Mouse (Mus musculus) cerebellum, adult 2 months (tissue): ENCODE data around the gene Gm13124. TPM values are rescaled to one million over a fixed set of nuclear protein-coding genes. Genes with fewer than 3 reads are reported as not detected.
"Not testable (repeated sequence)": the region's sequence is repeated elsewhere in the genome, so short reads cannot be mapped to it uniquely, and the experiment has no call there.

Experiments used
- DNase-seq, 2 experiments: peaks; one replicate each; pipeline ENCODE4 v3.0.0; 2021
- H3K27ac ChIP-seq: fragments of 200-500 bp; 2 replicates; pipeline ENCODE4 v1.5.1; 2012; ENCODE audit warnings: low read length, control low read depth, inconsistent platforms; ENCODE audit not compliant: insufficient read depth
- H3K27me3 ChIP-seq: fragments of 200-500 bp; 2 replicates; pipeline ENCODE4 v1.6.1; 2012; ENCODE audit warnings: inconsistent platforms, mild to moderate bottlenecking, low read length, moderate library complexity; ENCODE audit not compliant: control insufficient read depth, insufficient read depth
- H3K4me1 ChIP-seq: fragments of 200-500 bp; 2 replicates; pipeline ENCODE4 v1.6.1; 2011; ENCODE audit warnings: low read length; ENCODE audit not compliant: control insufficient read depth, insufficient read depth
- H3K4me3 ChIP-seq: fragments of 200-500 bp; replicated peaks from 2 replicates; pipeline ENCODE3; 2011; ENCODE audit warnings: mild to moderate bottlenecking, low read depth, low read length, control low read depth; ENCODE audit not compliant: insufficient read depth
- CTCF ChIP-seq: fragments of 200-500 bp; IDR thresholded peaks from 2 replicates; pipeline ENCODE4 v1.5.1; 2011; ENCODE audit warnings: low read depth, mild to moderate bottlenecking, control low read depth, low read length, moderate library complexity, borderline replicate concordance; ENCODE audit not compliant: insufficient read depth
- POLR2A ChIP-seq: fragments of 200-500 bp; IDR thresholded peaks from 2 replicates; pipeline ENCODE4 v1.6.1; 2011; ENCODE audit warnings: low read length, control low read depth, borderline replicate concordance; ENCODE audit not compliant: insufficient read depth
- WGBS: fragments of 180-500 bp; shearing (Covaris S2); methylation state at CpG from one replicate; pipeline ENCODE4 v1.1.7; 2018; 5-methylcytosine and 5-hydroxymethylcytosine counted together
- polyA plus RNA-seq: library from polyadenylated mRNA; depleted of rRNA; stranded (reverse); fragments of >200 nt; gene quantifications from 2 replicates; pipeline ENCODE4 v1.2.3, GENCODE M21; 2012; rRNA removed

Gm13124 gene
- polyA plus RNA-seq: not detected in 2 replicates

DNA sequence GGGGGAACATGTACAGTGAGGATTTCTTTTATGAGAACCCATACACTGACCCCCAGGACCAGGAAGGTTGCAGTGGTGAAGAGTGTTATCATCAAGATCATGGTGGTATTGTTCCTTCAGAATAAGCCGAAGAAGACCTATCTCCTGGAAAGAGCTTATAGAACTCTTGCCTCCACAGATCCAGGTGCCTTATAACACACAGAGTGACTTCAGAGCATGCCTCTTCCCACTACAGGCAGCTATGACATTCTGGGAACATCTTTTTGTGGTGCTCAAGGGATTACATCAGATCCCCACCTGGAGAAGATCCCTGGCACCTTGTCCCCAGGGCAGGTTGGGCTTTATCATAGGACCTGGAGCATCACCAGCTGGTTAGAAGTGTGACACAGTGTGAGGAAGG, at the start of gene Gm13124:
Gene Gm13124 (minus strand): TSS at position 101 of the 400 bp plus-strand sequence.
- TF ChIP-seq POLR2A: no peak
- no peak for TF ChIP-seq CTCF
- Histone ChIP-seq H3K4me3 (no peak within 1 kb of the TSS), H3K27me3 (no peaks in the 10 kb centered on the region), H3K4me1 (no peaks in the 10 kb centered on the region), H3K27ac (no peak within 1 kb of the TSS)
- 91% methylated on average over 1 of the region's 1 CpGs for WGBS
- no peak for DNase-seq

- DNase-seq: no peak
- no peaks in the 10 kb centered on the region for H3K4me1 ChIP-seq
- TF ChIP-seq CTCF (no peak), POLR2A (no peak)
- H3K27ac ChIP-seq: no peak overlapping the region
- 55% methylated on average over 1 of the region's 1 CpGs for WGBS
- H3K4me3 ChIP-seq: no peak overlapping the region
- no peaks in the 10 kb centered on the region for H3K27me3 ChIP-seq
Observed at GRCm38 (mm10) chr4:144614586-144614985, 49.7 kb upstream of the Gm13124 start.

GRCm38 (mm10) chr4:144613407-144613806, 48.5 kb upstream of the Gm13124 start, which contains the start of gene Aadacl4:
Gene Aadacl4, plus strand, starts transcription at chr4:144613707.
- TF ChIP-seq POLR2A (no peak), CTCF (no peak)
- Histone ChIP-seq H3K27me3 (no peaks in the 10 kb centered on the region), H3K4me1 (no peaks in the 10 kb centered on the region), H3K4me3 (no peak within 1 kb of the TSS), H3K27ac (no peak within 1 kb of the TSS)
- DNase-seq: no peak
- 42% methylated on average over 1 of the region's 1 CpGs for WGBS

GRCm38 (mm10) chr4:144592790-144593189, 27.9 kb upstream of the Gm13124 start:
- TF ChIP-seq CTCF: no peak
- no peak for TF ChIP-seq POLR2A
- H3K4me3 ChIP-seq: no peak overlapping the region
- no peak for DNase-seq
- no peaks in the 10 kb centered on the region for H3K27me3 ChIP-seq
- H3K4me1 ChIP-seq: no peaks in the 10 kb centered on the region
- H3K27ac ChIP-seq: no peak overlapping the region

DNA sequence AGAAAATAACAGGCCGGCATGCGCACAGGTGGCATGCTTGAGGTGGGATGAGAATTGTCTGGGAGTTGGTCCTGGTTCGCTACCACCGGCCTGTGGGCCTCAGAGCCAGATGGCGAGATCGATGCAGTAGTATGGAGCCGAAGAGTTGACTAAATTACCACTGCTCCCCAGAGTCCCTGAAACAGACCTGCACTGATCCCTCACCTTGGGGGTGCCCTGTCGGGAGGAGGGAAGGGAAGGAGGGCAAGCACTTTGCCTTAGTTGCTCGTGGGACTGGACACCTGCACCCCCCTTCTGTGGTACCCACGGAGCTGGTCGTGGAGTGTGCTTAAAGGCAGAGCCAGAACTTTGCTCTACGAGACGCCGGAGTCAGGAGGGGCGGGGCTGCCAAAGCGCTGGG, 21.3 kb upstream of the Gm13124 start:
- DNase-seq: not testable (repeated sequence)

GRCm38 (mm10) chr4:144567752-144568151, 2.8 kb upstream of the Gm13124 start:
- H3K27me3 ChIP-seq: no peaks in the 10 kb centered on the region
- DNase-seq: no peak

More for the DNA sequence above, 21.3 kb upstream of the Gm13124 start:
- not testable (repeated sequence) for H3K4me3 ChIP-seq, H3K27ac ChIP-seq, H3K4me1 ChIP-seq, H3K27me3 ChIP-seq
- 83% methylated on average over 12 of the region's 16 CpGs for WGBS

GRCm38 (mm10) chr4:144561205-144561604, 3.7 kb downstream of the Gm13124 start:
- H3K4me1 ChIP-seq: no peaks in the 10 kb centered on the region
- 31% methylated on average over 2 of the region's 2 CpGs for WGBS
- DNase-seq: no peak
- H3K27me3 ChIP-seq: no peaks in the 10 kb centered on the region
- no peak overlapping the region for H3K4me3 ChIP-seq
- H3K27ac ChIP-seq: no peak overlapping the region
- no peak for TF ChIP-seq POLR2A
- no peak for TF ChIP-seq CTCF

More at GRCm38 (mm10) chr4:144567752-144568151, 2.8 kb upstream of the Gm13124 start:
- Histone ChIP-seq H3K27ac (no peak overlapping the region), H3K4me3 (no peak overlapping the region), H3K4me1 (no peaks in the 10 kb centered on the region)
- TF ChIP-seq POLR2A: no peak
- TF ChIP-seq CTCF: no peak

DNA sequence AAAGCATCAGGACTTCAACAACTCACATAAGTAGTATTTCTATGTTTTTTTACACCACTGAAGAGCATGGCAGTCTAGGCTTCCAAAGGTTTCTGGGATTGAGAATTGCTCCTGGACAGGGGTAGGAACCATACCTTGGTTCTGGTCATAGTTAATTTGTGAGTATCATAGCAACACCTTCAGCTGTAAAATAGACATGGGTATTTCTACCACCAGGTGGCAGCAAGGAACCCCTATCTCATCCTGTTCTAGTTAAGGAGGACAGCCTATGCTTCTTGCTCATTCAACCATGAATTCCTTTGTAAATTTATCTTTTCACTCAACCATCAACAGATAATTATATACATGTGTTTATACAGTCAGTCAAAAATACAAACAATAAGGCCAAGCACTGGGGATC, 5.1 kb downstream of the Gm13124 start:
- H3K27ac ChIP-seq: no peak overlapping the region
- TF ChIP-seq POLR2A (no peak), CTCF (no peak)
- no peak for DNase-seq

DNA sequence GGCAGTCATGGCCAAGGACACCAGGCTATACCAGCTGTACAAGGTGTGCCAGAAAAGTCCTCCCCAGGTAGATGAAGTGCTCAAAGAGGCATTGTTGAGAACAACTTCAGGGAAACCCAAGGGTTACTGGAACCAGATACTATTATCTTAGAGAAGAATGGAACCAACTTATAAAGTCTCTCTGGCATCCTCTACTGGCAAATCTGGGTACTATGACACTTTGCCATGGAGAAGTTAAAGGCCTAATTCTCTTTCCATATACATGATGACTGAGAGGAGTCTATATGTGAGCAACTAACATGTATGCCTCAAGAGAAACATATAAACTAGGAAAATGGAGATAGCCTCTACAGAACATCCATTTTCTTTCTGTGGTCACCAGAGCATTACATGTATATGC, 13.8 kb downstream of the Gm13124 start:
- Histone ChIP-seq H3K27me3 (no peaks in the 10 kb centered on the region), H3K4me3 (no peak overlapping the region), H3K4me1 (no peaks in the 10 kb centered on the region), H3K27ac (no peak overlapping the region)
- DNase-seq: no peak
- no peak for TF ChIP-seq CTCF
- no peak for TF ChIP-seq POLR2A

More for the DNA sequence above, 5.1 kb downstream of the Gm13124 start:
- H3K27me3 ChIP-seq: no peaks in the 10 kb centered on the region
- H3K4me1 ChIP-seq: no peaks in the 10 kb centered on the region
- H3K4me3 ChIP-seq: no peak overlapping the region

GRCm38 (mm10) chr4:144545339-144545738, 19.6 kb downstream of the Gm13124 start:
- H3K27me3 ChIP-seq, DNase-seq, H3K27ac ChIP-seq, H3K4me1 ChIP-seq, H3K4me3 ChIP-seq: not testable (repeated sequence)
- WGBS: 93% methylated on average over 13 of the region's 13 CpGs
